Mouse (Mus musculus) limb, embryonic 11.5 days (tissue): ENCODE measurements around the gene Fam166a. TPM values are rescaled to one million over a fixed set of nuclear protein-coding genes. Genes with fewer than 3 reads are reported as not detected.
A peak's percentile ranks its signal among the peaks of the same experiment; 100 is the strongest.

Experiments used
- ATAC-seq: fragments of 200-750 bp; cut with Nextera tagmentation; 2 replicates; pipeline ENCODE4 v1.8.0; 2017; ENCODE audit warnings: low read depth; ENCODE audit not compliant: insufficient number of reproducible peaks, low FRiP score, low TSS enrichment
- DNase-seq: peaks from one replicate; pipeline ENCODE4 v3.0.0-alpha.2; 2015; ENCODE audit warnings: low spot score
- H3K27ac ChIP-seq: fragments of 300-500 bp; sonication (generic); replicated peaks from 2 replicates; pipeline ENCODE4 v1.5.1; 2014; ENCODE audit warnings: low read depth, mild to moderate bottlenecking, low read length
- H3K27me3 ChIP-seq: fragments of 300-500 bp; sonication (generic); 2 replicates; pipeline ENCODE4 v1.6.1; 2014; ENCODE audit warnings: mild to moderate bottlenecking, low read length, mixed read lengths; ENCODE audit not compliant: control insufficient read depth, insufficient read depth
- H3K36me3 ChIP-seq: fragments of 300-500 bp; sonication (generic); 2 replicates; pipeline ENCODE4 v1.6.1; 2014; ENCODE audit warnings: mild to moderate bottlenecking, low read length, moderate library complexity, mixed read lengths; ENCODE audit not compliant: control insufficient read depth, insufficient read depth
- H3K4me1 ChIP-seq: fragments of 300-500 bp; sonication (generic); 2 replicates; pipeline ENCODE4 v1.6.1; 2014; ENCODE audit warnings: low read length, mixed read lengths; ENCODE audit not compliant: control insufficient read depth, insufficient read depth
- H3K4me2 ChIP-seq: fragments of 300-500 bp; sonication (generic); 2 replicates; pipeline ENCODE4 v1.6.1; 2014; ENCODE audit warnings: low read depth, mild to moderate bottlenecking, moderate library complexity; ENCODE audit not compliant: severe bottlenecking
- H3K4me3 ChIP-seq: fragments of 300-500 bp; sonication (generic); 2 replicates; pipeline ENCODE4 v1.5.1; 2014; ENCODE audit warnings: low read depth, low read length
- H3K9ac ChIP-seq: fragments of 300-500 bp; sonication (generic); 2 replicates; pipeline ENCODE4 v1.6.1; 2014; ENCODE audit warnings: mild to moderate bottlenecking, low read length
- H3K9me3 ChIP-seq: fragments of 300-500 bp; sonication (generic); 2 replicates; pipeline ENCODE4 v1.6.1; 2016; ENCODE audit warnings: low read length; ENCODE audit not compliant: control insufficient read depth
- WGBS: fragments of 180-500 bp; shearing (Covaris S2); extraction: QIAGEN DNeasy Blood & Tissue Kit; methylation state at CpG from one replicate; pipeline ENCODE4 v1.1.7; 2014; 5-methylcytosine and 5-hydroxymethylcytosine counted together
- polyA plus RNA-seq: library from polyadenylated mRNA; unstranded; fragments of >200 nt; fragmentation: Nextera tagmentation; extraction: Ambion mirVana; gene quantifications from 2 replicates; pipeline ENCODE4 v1.2.1, GENCODE M21; 2014

The Fam166a gene
- polyA plus RNA-seq, 1 experiment from 2014 or later, result not detected

- H3K9me3 ChIP-seq, result no peaks in the 10 kb centered on the region
- H3K4me2 ChIP-seq, result no peak overlapping the region
- no peaks in the 10 kb centered on the region for H3K36me3 ChIP-seq
- no peak overlapping the region for H3K9ac ChIP-seq
- no peak for ATAC-seq
- no peak for DNase-seq
- no peak overlapping the region for H3K27ac ChIP-seq
- H3K4me3 ChIP-seq, result no peak overlapping the region
- peaks cover 6% of the 10 kb centered on the region for H3K27me3 ChIP-seq
- 69% methylated on average over 4 of the region's 4 CpGs for WGBS
- peaks cover 39% of the 10 kb centered on the region for H3K4me1 ChIP-seq
Observed at GRCm38 (mm10) chr2:25175690-25176078, 42.9 kb upstream of the Fam166a start.

GRCm38 (mm10) chr2:25176573-25176972 lies 42.0 kb upstream of the Fam166a start:
- Histone ChIP-seq H3K9me3 (no peaks in the 10 kb centered on the region), H3K9ac (no peak overlapping the region), H3K36me3 (no peaks in the 10 kb centered on the region), H3K4me2 (no peak overlapping the region), H3K27me3 (peaks cover 15% of the 10 kb centered on the region), H3K4me3 (no peak overlapping the region), H3K27ac (peak overlapping the region; percentile 45; the same call in 1 of the 2 replicates), H3K4me1 (peaks cover 42% of the 10 kb centered on the region)
- 45% methylated on average over 6 of the region's 6 CpGs for WGBS
- DNase-seq (no peak), ATAC-seq (no peak)

- no peaks in the 10 kb centered on the region for H3K9me3 ChIP-seq
- H3K27ac ChIP-seq, result peak overlapping the region; percentile 62
- H3K27me3 ChIP-seq, result peaks cover 16% of the 10 kb centered on the region
- no peaks in the 10 kb centered on the region for H3K36me3 ChIP-seq
- peak; percentile 30 for DNase-seq
- H3K4me1 ChIP-seq, result peaks cover 45% of the 10 kb centered on the region
- ATAC-seq, result no peak
- H3K4me3 ChIP-seq, result no peak overlapping the region
- peak overlapping the region; percentile 31 for H3K4me2 ChIP-seq
- H3K9ac ChIP-seq, result no peak overlapping the region
- WGBS, result 35% methylated on average over 4 of the region's 4 CpGs
Observed at GRCm38 (mm10) chr2:25177076-25177475, 41.5 kb upstream of the Fam166a start.

GRCm38 (mm10) chr2:25177685-25178084 lies 40.9 kb upstream of the Fam166a start:
- Histone ChIP-seq H3K36me3 (no peaks in the 10 kb centered on the region), H3K27ac (peak overlapping the region; percentile 62), H3K4me3 (no peak overlapping the region), H3K9me3 (no peaks in the 10 kb centered on the region), H3K4me1 (peaks cover 45% of the 10 kb centered on the region), H3K4me2 (peak overlapping the region; percentile 31), H3K27me3 (peaks cover 20% of the 10 kb centered on the region), H3K9ac (0 out of 2 replicates have a peak overlapping the region, but pooled peaks have one; percentile 34)
- 3% methylated on average over 6 of the region's 6 CpGs for WGBS
- DNase-seq (peak; percentile 73), ATAC-seq (peak; percentile 18; the same call in 1 of the 2 replicates)

- DNase-seq, result peak; percentile 39
- no peaks in the 10 kb centered on the region for H3K9me3 ChIP-seq
- H3K36me3 ChIP-seq, result no peaks in the 10 kb centered on the region
- peaks cover 22% of the 10 kb centered on the region for H3K27me3 ChIP-seq
- H3K4me3 ChIP-seq, result no peak overlapping the region
- no peak; the same call in 1 of the 2 replicates for ATAC-seq
- WGBS, result 22% methylated on average over 10 of the region's 10 CpGs
- 0 out of 2 replicates have a peak overlapping the region, but pooled peaks have one; percentile 3 for H3K27ac ChIP-seq
- H3K9ac ChIP-seq, result no peak overlapping the region
- no peak overlapping the region; the same call in 1 of the 2 replicates for H3K4me2 ChIP-seq
- H3K4me1 ChIP-seq, result peaks cover 45% of the 10 kb centered on the region
Observed at GRCm38 (mm10) chr2:25178285-25178972, 40.1 kb upstream of the Fam166a start.

GRCm38 (mm10) chr2:25179566-25180217 lies 38.9 kb upstream of the Fam166a start:
- peak; percentile 60 for DNase-seq

GRCm38 (mm10) chr2:25180478-25180903 lies 38.1 kb upstream of the Fam166a start, which contains the start of gene Nrarp:
TSS of gene Nrarp (plus strand) at chr2:25180758.
- peaks cover 48% of the 10 kb centered on the region for H3K4me1 ChIP-seq

More at GRCm38 (mm10) chr2:25179566-25180217, 38.9 kb upstream of the Fam166a start:
- peak overlapping the region; percentile 81 for H3K4me2 ChIP-seq
- no peaks in the 10 kb centered on the region for H3K9me3 ChIP-seq
- no peak for ATAC-seq
- peak overlapping the region; percentile 48 for H3K4me3 ChIP-seq
- WGBS, result 12% methylated on average over 15 of the region's 15 CpGs
- no peak overlapping the region for H3K9ac ChIP-seq
- H3K4me1 ChIP-seq, result peaks cover 45% of the 10 kb centered on the region
- peaks cover 31% of the 10 kb centered on the region for H3K27me3 ChIP-seq
- peak overlapping the region; percentile 59; the same call in 1 of the 2 replicates for H3K27ac ChIP-seq
- no peaks in the 10 kb centered on the region for H3K36me3 ChIP-seq

More at GRCm38 (mm10) chr2:25180478-25180903, 38.1 kb upstream of the Fam166a start, which contains the start of gene Nrarp:
- ATAC-seq (peak; percentile 73), DNase-seq (peak; percentile 94)
- peak within 1 kb of the TSS; percentile 59 for H3K27ac ChIP-seq
- 0% methylated on average over 35 of the region's 35 CpGs for WGBS
- H3K36me3 ChIP-seq, result no peaks in the 10 kb centered on the region
- H3K9me3 ChIP-seq, result no peaks in the 10 kb centered on the region
- H3K4me2 ChIP-seq, result peak within 1 kb of the TSS; percentile 81
- peak within 1 kb of the TSS; percentile 48 for H3K4me3 ChIP-seq
- peak within 1 kb of the TSS; percentile 52 for H3K9ac ChIP-seq
- H3K27me3 ChIP-seq, result peaks cover 31% of the 10 kb centered on the region
